Mouse (Mus musculus): Measurements from ENCODE around the gene Fam83g.
A peak's percentile ranks its signal among the peaks of the same experiment; 100 is the strongest.

Fam83g gene

DNA sequence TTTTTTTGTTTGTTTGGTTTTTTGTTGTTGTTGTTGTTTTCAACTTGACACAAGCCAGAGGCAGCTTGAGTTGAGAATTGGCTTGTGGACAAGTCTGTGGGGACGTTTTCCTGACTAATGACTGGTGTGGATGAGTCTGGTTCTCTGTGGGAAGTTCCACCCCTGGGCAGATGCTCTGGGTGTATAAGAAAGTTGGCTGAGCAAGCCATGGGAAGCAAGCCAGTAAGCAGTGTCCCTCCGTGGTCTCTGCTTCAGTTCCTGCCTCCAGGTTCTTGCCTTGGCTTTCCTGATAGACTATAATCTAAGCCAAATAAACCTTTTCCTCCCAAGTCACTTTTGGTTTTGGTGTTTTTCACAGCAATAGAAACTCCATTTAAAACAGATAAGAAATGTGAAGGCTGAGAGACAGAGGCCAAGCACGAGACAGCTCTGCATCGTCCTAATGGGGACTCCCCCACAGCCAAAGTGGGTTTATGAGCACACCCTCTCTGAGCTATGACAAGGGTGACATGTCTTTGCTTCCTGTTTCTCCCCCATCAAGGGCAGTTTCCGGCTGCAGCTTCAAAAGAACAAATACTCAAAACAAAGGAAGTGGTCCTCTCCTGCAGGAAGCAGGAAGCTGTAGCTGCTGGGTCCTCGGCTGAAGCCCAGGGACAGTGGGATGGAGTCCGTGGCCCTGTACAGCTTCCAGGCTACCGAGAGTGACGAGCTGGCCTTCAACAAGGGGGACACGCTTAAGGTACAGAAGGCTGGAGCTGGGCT lies 31.0 kb upstream of the Fam83g start, which contains the start of gene Grap:
Gene Grap (plus strand): TSS at position 580 of the 762 bp plus-strand sequence.
- DNase-seq: peak; percentile 82

DNA sequence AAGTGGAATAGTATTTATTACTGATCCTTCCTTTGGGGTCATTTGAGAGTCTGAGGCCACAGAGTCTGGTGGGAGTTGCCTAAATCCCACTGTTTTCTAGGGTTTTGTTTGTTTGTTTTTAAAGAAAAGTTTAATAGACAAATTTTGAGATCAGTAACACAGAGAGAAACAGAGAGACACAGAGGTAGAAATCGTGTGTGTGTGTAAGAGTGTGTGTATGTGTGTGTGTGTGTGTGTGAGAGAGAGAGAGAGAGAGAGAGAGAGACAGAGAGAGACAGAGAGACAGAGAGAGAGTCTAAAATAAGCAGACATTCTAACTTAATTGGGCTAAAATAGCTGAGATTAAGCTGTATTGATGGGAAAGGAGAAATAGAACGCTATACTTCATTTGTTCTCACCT lies 30.3 kb upstream of the Fam83g start:
- DNase-seq: no peak

DNA sequence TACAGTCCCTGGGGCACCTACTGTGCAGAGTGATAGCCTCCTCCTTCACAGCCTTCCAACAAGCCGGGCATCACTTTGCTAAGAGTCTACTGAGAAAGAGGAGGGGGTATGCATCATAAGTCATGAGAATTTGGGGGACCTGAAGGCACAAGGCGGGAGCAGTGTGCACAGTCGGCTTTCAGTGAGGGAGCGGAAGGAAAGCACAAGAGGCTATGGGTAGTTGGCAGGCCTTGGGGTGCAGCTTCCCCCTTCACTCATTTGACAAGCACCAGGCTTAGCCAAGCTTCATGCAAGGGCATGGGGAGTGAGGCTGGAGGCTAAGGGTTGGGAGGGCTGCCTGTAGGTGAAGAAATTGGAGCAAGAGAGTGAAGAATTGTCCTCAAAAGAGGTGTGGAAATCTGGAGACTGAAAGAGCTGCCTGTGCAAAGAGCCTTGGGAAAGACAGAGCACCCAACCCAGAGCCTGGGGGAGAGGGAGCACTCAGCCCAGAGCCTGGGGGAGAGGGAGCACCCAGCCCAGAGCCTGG lies 29.0 kb upstream of the Fam83g start:
- no peak for DNase-seq

DNA sequence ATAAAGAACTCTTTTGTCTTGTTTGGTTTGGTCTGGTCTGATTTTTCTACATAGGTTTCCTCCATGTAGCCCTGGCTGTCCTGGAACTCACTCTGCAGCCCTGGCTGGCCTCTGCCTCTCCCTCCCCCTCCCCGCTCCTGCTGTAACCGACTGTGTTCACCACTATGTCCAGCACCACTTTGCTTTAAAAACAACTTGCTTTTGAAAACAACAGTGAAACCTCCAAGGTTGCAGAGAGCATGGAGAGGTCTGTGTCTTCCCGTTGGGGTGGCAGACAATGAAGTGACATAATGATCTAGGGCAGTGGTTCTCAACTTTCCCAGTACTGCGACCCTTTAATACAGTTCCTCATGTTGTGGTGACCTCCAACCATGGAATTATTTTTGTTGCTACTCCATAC lies 28.2 kb upstream of the Fam83g start:
- no peak for DNase-seq

DNA sequence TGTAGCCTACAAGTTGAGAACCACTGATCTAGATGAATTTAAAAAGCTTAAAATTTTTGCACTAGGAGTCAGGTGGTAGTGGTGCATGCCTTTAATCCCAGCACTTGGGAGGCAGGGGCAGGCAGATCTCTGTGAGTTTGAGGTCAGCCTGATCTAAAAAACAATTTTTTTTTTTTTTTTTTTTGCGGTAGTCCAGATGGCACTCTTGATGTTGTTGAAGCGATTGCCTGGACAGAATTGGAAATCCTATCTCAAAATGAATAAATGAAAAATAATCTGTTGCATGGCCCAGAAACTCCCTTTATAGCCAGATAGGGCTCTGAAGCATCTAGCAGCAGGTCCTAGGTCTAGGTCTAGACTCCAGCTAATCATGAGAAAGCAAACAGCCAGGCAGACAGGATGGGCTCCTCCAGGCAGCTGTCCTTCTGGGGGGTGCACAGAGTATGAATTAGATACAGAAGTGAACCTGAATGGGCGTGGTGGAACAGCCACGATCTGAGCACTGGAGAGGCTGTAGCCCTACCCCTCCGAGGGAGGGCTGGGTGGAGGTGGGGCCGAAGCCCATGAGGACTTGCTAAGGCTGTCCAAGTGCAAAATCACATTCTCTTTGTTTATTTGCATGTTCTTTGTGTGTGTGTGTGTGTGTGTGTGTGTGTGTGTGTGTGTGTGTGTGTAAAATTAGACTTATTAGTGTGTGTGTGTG lies 27.6 kb upstream of the Fam83g start:
- DNase-seq: peak; percentile 30

DNA sequence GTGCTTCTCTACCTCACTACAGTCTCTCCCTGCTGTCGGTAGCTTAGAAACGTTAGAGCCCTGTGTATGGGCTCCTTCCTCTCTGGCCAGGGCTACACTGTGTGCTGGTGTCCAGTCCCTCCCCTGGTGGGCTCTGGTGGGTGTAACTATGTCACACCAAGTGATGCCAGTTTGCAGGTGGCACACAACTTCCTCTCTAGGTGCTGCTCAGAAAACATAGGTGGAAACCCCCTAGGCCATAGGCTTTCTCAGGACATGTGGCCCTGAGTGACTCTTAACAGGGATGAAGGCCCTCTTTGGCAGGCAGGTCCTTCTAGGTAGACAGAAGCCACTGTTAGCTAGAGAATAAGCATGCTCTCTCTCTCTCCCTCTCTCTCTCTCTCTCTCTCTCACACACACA lies 26.5 kb upstream of the Fam83g start:
- no peak for DNase-seq

DNA sequence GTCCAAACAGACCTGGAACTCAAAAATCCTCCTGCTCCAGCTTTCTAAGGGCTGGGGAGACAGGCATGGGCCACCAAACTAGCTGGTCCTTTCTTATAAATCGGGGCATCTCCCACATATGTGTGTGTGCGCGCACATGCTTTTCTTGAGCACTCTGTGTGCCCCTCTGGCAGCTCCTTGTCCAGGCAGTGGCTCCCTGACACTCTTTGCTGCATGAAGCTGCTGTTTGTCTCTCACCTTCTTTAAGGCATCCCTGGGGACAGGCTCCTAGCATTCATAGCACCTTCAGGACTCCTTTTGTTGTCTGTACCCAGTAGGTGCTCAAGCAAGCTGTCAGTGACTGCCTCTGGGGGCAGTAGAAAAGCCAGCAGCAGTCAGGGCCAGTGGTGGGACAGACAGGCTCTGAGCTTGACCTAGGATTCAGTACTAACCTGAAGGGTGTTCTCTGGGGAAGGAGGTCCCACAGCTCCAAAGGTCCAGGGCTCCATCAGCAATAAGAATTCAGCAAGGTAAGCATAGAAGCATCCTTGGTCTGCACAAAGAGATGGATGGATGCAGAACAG lies 25.4 kb upstream of the Fam83g start:
- no peak for DNase-seq

DNA sequence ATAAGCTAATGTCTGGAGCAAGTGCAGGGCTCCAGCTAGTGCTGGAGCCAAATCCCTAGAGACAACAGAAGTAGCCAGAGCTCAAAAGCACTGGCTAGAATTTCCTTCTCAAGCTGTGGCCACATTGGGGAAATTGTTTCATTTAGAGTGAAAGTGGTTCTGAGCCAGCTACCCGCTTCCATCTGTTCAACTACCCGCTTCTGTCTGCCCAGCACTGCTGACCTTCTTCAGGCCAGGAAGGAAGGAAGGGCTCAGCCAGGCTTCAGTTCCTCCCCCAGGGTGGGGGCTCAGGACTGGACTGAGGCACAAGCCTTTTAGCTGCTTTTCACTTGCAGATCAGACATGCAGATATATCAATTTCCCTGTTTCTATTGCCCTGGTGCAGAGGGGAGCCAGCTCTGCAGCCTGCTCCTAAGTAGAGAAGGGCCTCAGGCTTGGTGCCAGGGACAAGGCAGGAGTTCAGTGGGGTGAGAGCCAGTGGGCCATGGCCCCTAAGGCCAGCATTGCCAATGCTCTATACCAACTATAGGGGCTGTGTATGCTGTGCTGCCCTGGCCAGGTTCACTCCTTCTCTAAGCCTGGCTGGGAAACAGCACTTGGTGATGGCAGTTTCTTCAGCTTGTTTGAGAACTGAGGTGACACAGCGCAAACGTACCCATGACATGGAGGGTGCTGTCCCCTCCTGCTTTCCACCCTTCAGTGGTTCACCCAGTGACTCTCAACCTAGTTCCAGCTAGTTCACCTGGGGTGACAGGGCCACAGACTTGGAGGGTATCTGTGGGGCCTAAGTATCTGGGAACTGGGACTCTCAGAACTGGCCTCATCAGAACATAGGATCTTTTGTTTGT lies 24.7 kb upstream of the Fam83g start:
- DNase-seq: peak; percentile 47

DNA sequence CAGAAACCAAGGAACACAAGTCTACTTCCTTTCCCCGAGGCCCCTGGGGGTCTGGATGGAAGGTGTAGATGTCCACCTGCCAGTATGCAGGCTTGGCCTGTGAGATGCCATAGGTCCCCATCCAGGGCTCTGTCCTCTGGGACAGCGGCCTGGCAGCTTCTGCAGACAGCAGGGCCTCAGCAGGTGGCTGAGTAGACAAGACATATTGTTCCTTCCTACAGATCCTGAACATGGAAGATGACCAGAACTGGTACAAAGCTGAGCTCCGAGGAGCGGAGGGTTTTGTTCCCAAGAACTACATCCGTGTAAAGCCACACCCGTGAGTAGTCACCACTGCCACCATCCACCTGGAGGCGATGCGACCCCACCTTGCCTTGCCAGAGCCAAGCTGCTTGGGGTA lies 23.9 kb upstream of the Fam83g start:
- DNase-seq: no peak

DNA sequence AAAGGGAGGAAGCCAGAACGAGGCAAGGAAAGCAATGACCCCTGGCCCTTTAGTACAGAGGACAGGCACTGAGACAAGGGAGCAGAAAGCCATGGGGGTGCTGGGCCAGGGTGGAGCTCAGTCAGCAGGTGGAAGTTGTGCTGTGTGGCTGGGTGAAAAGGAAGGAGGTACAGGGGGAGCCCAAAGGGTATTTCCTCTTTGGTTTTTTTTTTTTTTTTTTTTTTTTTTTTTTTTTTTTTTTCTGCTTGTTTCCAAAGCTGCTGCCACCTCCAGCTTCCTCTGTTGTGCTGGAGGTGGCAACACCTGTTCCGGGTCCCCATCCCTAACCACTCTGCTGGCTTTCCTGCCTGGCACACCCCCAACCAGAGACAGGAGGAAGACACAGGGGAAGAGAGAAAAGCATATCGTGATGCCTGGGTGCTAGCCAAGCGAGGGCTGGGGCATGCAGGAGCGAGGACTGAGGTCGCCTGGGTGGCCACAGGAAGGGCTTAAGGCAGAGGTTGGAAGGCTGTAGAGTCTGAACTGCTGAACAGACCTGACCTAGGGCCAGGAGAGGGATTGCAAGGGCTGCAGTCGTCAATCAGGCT lies 23.0 kb upstream of the Fam83g start:
- DNase-seq: no peak

DNA sequence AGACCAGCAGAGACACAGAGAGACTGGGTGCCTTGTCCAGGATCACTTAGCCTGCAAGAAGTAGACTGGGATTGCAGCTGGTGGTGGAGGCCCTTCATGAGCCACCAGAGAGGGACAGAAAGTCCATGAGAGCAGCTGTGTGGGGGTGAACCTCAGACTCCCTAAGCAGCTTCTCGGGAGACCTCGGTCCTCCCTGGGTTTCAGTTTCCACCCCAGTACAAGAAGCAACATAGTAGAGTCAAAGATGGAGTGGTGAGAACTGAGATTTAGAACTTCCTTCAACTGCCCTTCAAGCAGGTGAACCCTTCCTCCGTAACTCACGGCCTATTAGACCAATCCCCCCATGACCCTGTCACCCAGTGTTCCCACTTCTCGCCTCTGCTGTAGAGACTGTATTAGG lies 21.7 kb upstream of the Fam83g start:
- DNase-seq: no peak

DNA sequence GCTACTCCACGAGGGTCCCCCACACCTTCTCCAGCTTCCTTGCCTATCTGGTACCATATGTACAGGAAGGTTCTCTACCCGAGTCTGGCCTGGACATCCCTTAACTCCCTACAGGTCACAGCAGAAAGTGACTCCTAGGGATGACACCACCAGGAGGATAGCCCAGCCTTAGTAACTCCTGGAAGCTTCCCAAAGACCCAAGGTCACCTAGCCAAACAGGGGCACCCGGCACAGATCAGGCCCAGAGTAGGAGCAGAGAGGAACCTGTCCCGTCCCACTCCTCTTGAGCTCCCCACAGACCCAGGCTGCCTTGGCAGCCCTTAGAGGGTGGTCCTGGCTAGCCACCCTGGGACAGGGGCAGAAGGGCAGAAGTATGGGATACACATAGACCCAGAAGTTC lies 18.5 kb upstream of the Fam83g start:
- DNase-seq: no peak

DNA sequence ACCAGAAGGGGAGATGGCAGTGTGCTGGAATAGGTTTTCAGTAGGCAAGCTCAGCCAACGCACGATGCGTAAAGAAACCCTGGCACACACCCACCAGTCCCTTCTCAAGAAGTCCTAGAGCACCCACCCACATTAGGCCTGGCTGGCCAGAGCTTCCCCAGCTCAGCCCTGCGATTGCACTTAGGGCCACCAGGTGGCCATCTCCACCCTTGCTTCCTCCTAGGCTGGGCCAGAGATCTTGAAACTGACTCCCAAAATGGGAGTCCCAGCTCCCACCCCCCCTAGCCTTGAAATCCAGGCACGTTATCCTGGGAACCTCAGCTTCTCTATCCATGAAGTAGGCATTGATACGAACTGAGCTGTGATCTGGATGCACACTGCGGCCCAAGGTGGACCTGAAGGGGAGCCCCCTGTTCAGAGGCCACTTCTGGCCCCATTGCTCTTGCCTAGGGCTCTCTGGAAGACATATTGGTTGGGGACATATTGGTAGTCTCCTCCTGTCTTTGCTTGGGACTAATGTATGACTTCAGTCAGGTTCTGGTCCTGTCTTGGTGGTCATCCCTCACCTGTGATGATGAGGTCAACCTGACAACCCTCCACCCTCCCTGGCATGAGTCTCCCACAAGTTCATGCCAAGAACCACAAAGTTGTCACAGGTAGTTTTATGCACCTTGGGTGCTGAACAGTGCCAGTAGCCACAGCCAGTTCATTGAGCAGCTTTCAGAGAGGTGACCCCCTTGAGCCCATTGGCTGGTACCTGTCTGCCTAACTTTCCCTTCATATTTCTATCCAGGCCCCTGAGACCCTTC lies 17.7 kb upstream of the Fam83g start:
- DNase-seq: peak; percentile 64

DNA sequence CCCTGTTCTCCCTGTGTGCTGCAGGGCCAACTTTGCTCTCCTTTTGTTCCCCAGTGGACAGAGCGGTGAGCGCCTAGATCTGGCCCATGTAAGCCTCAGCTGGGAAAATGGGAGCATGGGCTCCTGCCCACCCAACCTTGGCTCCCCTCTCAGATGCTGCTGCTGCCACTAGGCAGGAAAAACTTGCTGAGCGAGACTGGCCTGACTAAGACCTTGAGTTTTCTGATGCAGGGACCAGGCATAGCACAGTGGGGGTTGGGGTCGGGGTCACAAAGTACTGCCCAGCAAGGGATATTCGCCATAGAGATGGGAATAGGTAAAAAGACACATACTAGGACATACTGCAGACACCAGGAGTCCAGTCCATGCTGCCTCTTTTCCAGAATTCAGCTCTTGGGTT lies 16.6 kb upstream of the Fam83g start:
- no peak for DNase-seq

DNA sequence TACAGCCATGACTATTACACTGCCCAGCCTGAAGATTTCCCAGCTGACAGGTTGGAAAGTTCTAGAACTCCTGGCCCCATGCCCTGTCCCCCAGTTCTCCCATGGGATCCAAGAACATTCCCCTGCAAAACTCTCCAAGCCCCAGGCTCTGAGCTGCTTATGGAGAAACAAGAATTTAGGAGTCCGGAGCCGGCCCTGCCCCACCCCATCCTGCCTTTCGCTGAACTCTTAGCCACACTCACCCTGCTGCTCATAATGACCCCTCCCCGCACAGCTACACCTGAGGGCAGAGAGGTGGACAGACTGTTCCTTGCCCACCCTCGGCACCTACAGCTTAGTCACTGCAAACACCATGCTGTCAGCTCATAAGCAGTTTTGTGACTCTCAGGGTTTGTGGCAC lies 16.1 kb upstream of the Fam83g start:
- no peak for DNase-seq

DNA sequence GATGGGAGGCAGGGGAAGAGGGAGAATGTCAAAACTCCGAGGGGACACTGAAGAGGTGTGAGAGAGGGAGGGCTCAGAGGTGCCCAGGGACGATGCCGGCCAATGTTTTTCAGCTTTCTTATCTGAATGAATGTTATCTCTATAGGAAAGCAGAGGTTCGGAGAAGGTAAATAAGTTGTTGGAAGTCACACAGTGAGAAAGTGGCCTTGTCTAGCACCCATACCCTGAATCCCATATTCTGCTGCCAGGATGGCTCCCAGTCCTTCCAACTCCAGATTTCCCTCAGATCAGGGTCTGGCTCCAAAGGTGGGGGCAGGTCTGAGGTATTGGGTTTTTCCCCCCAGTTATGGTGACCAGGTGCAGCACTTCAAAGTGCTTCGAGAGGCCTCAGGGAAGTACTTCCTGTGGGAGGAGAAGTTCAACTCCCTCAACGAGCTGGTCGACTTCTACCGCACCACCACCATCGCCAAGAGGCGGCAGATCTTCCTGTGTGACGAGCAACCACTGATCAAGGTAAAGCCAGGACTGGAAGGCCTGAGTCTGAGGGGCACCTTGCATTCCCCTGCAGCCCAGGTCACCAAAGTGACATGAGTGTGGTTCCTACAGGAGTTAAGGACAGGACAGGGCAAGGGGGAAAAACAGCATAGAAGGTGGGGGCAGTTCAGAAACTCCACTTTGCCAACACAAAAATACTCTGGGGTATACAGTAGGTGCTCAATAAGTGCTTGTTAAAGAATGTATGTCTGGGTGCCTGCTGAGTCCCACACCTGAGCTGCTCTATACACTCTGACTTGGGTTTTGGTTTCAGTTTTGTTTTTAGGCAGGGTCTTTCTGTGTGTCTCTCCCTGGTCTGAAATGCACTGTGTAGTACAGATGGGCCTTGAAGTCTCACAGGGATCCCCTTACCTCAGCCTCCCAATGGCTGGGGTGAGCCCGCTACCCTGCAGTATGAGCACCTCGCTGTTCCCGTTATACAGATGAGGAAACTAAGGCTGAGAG lies 14.1 kb upstream of the Fam83g start:
- peak; percentile 32 for DNase-seq

DNA sequence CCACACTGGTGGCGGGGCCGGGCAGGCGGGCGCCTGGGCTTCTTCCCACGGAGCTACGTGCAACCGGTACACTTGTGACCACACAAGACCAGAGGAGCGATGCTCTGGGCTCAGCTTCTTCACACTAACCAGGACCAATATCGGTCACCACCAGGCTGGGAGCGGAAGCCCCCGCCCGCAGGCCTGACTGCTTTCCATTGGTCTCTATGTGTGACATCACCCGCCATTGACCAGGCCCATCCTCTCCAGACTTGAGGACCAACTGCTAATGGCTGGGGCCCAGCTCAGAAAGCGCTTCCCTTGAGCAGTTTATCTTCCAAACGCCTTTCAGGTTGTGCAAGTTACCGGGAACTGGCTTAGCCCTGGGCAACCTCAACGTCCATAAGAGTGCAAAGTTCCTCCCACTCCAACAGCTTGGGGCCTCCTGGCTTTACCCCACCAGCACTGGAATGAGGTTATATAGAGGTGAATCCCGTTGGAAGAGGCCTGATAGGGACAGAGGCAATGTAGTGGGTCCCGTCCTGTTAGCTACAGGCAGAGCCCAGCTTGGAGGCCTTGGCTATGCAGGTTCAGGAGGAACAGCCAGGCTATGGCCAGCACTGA lies 12.0 kb upstream of the Fam83g start:
- no peak for DNase-seq

DNA sequence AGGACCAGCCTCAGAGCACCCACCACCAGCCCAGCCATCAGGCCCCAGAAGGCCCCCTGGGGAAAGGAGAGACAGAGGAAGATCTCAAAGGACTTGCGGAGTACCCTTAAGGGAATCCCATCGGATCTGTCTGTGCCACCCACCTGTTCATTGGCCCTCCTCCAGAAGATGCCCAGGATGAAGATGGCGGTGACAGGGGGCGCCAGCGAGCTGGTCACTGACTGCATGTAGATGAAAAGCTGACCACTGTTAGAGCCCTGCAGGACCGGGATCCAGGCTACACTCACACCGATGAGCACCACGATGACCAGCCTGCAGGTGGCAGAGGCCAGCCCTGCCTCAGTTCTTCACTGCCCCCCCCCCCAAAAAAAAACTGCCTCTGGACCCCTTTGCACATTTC lies 10.2 kb upstream of the Fam83g start:
- DNase-seq: peak; percentile 72

DNA sequence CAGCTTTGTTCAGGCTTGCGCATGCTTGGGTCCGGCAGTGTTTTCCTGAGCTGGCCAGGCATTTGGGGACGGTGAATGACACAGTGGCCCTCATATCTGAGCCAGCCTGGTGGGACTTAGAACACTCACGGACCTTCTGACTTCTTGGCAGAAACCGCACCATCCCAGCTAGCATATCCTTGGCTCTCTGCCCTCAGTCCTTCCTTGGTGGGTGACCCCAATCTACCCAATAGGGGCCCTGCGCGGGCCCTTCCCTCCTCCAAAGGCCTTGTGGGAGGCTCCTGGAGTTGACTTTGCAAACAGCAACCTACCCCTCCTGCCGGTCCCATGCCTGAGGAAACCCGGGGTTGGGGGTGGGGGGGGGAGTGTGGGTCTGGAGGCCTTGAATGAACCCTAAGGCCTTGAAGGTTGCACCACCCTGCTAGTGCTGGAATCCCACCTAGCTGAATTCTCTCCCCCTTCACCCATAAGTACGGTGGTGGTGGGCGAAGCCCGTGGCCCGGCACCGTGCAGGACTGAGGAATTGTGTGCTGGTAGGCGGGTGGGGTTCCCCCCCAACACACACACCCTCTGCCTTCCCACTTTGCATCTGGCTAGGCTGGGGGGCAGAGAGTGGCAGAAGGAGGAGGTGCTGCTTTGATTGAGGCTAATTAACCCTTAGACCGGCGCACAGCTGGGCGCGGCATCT lies 9.6 kb upstream of the Fam83g start:
- DNase-seq: no peak

DNA sequence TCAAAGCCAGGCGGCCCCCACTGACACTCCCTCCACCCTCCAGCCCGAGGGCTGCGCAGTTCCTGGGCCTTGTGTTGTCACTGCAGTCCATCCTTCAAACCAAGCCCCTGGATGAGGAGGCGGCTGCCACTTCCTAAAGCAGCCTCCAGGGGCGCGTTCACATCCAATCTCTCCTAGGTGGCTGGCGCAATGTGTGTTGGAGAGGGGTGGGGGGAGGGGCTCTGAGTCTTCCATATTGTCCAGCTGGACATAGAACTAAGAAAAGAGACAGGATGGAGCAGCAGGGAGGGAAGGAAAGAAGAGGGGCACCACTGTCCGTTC lies 9.1 kb upstream of the Fam83g start:
- peak; percentile 40 for DNase-seq
